Mouse (Mus musculus) adrenal gland, postnatal 4 days (tissue): ENCODE measurements around the gene Rpl5. TPM values are rescaled to one million over a fixed set of nuclear protein-coding genes. Genes with fewer than 3 reads are reported as not detected.

Experiments used
- DNase-seq, 2 experiments: peaks; one replicate each; pipeline ENCODE4 v3.0.0; 2021 to 2022; ENCODE audit warnings: low spot score in 2 of 2, mixed read lengths in 2 of 2
- total RNA-seq, 2 experiments: library from RNA; stranded (reverse); gene quantifications; 2 replicates each; pipeline ENCODE4 v1.2.3; 2021

The Rpl5 gene
- total RNA-seq, 2 experiments from 2014 or later: 110 to 113 TPM

DNA sequence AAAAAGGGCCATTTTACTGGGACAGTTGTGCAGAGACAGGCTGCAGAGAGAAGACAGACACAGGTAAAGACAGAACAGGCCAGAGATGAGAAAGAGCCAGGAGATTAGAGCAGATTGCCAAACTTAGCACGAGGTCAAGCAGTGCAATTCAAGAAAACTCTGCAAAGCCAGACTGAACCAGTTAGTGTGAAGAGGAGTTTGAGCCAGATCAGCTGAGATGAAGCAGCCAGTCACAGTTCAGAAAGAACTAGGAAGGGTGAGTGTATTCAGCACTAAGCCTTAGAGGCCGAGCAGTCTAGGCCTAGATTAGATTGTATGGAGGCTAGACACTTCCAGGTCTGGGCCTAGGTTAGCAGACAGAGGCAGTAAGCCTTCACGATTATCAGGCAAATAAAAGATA lies 39.4 kb downstream of the Rpl5 start:
- DNase-seq: no peak

DNA sequence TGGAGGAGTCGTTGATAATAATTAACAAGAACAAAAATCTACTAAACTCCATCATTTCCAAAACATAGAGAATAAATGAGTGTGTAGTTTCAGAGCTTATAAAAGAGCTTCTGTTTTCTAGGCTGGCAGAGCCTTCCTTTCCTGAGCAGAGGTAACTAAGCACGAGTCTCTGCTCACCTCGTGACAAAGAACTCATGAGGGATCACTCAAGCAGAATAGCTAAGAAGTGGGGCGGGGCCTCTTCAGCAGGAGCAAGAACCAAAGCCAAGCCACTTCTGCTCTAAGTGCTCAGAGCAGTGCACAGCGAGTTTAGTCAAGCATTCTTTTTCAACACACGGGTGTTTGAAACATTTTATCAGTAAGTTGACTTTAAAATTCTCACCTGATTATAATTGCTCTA lies 40.9 kb downstream of the Rpl5 start:
- no peak for DNase-seq

DNA sequence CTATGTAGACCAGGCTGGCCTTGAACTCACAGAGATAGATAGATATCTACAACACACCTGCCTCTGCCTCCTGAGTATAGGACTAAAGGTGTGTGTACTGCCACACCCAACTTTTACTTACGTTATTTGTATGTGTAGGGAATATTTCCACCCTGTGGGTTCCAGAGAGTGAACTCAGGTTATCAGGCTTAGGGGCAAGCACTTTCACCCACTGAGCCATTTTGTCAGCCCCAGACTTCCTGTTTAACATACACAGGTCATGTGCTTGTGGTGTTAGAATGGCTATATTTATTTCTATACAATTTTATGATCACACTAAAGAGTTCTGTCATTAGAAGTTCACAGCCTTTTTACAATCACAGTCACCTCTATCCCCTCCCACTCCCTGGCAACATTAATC lies 42.6 kb downstream of the Rpl5 start:
- no peak for DNase-seq

DNA sequence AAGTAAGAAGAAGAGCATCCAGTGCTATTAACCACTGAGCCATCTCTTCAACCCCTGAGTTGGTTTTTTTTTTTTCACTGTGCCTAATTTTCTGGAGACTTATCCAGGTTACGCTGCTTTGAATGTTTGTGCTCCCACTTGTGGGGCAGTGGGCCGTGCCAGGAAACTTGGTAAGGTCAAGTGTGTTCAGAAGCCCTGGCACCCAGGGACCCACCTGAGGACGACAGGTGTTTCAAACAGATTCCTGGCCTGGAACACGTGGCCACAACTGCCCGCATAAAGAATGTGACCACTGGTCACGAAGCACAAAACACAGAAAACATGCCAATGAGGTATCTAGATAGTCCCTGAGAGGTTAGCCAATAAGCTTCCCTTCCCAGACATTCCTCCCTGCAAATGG lies 43.2 kb downstream of the Rpl5 start:
- DNase-seq: no peak

DNA sequence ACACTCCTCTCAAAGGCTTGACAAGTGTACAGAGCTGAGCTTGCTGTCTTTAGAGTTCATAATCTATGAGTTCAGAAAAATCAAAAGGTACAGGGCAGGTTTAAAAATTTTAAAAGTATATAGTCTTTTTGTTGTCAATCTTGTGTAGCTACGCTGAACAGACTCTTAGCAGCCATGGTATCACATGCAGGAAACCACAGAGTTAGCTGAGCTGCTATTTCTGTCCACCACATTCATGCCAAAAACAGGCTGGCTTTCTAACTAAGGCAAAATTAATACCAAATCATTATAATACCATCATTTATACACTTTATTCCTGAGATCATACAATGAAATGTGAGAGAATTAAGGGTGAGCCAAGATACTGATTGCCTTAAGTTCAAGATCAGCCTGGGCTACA lies 46.2 kb downstream of the Rpl5 start:
- no peak for DNase-seq

DNA sequence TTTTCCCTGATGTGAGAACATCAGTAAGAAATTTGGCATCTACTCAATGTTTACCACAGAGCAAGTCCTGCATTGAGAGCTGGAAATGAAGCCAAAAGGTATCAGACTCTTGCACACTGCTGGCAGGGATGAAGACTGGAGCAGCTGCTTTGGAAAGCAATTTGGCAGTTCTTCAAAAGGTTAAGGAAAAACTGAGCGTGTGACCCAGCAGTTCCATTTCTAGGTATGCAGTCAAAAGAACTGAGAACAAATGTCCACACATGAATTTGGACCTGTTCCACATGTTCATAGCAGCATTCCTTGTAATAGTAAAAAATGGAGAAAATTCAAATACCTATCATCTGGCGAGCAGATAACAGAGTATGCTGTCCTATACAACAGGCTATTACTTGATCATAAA lies 47.2 kb downstream of the Rpl5 start:
- DNase-seq: no peak

DNA sequence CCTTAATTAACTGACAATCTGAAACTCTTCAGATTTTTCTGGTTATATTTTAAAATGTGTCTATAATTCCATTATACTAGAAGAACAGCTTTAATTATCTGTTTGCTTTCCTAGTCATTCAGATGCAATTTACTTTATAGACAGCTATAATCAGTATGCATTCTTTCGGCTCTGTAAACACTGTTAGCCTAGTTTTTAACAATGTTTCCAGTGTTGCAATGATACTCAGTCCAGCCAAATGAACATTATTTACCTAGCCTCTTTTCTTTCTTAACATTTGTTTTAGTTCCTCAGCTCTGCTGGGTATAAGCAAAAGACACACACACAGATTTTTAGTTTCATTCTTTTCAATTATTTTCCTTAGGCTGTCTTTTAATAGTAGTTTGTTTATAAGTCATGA lies 48.6 kb downstream of the Rpl5 start:
- no peak for DNase-seq

DNA sequence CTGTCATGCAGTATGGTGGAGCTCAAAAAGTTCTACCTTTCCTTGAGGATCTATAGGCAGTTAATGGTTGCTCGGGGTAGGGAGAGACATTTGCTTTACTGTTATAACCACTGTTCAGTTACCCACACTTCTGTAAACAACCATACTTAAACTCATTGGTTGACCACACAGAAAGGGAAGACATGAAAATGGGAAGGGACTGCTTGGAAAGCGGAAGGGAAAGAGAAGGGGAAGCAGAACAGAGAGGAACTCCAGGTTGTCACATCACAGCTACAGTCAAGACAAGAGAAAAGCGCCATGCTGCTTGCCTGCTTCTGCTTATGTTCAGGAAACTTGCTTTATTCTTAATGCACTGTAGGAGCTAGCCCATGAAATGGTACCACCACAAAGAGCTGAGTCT lies 49.3 kb downstream of the Rpl5 start:
- no peak for DNase-seq

DNA sequence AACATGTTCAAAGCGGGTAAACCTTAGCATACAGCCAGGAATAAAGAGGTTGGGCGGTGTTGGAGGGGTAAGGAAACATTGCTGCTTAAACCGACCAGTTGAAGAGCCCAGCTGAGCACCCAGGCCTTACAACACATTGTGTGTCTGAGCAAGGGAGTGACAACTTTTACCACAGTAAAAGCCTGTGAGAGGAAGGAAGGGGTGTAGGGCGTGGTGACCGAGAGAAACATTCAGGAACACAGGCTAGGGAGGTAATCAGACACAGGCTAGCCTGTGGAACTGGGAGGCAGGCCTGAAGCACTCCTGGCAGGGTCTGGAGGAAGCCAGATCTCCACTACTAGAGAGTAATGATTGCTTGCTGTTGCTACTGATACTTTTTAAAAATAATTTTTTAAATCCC lies 50.3 kb downstream of the Rpl5 start:
- no peak for DNase-seq

Other genes with a start within 250 kb of the Rpl5 start
- under 1 TPM; 0.59 to 0.62 TPM for gene Gfi1, start 174.5 kb upstream of the Rpl5 start, total RNA-seq
- not detected for gene Ube2d2b, start 70.4 kb upstream of the Rpl5 start, total RNA-seq
- 10 to 100 TPM; 69.9 to 75.1 TPM for gene Evi5, start 25.4 kb upstream of the Rpl5 start, total RNA-seq
- 10 to 100 TPM in 1 of 2 experiments, 1 to 10 TPM in 1; 9.8 to 10.1 TPM for gene Fam69a, start 86.6 kb downstream of the Rpl5 start, total RNA-seq
- gene Mtf2, start 165.2 kb downstream of the Rpl5 start, total RNA-seq: 10 to 100 TPM; 45.8 to 47.8 TPM
- 10 to 100 TPM; 40.1 to 41.0 TPM for gene Tmed5, start 232.1 kb downstream of the Rpl5 start, total RNA-seq
- gene Ccdc18, start 232.4 kb downstream of the Rpl5 start, total RNA-seq: 1 to 10 TPM; 2.7 to 3.4 TPM